Mouse (Mus musculus) stomach, postnatal 0 days (tissue): ENCODE measurements at regions not wholly inside any gene's neighbourhood (a gene's known extent, or its start where the extent isn't known, plus 50 kb on each side); places are given as distances from the start of the nearest gene placed in this dataset.

Experiments used
- CTCF ChIP-seq: IDR thresholded peaks from 2 replicates; pipeline ENCODE4 v1.5.1; 2016; ENCODE audit warnings: antibody characterized with exemption, low read depth, mild to moderate bottlenecking, moderate library complexity
- EP300 ChIP-seq: optimal IDR thresholded peaks from 2 replicates; pipeline ENCODE3; 2016; ENCODE audit warnings: antibody characterized with exemption

- TF ChIP-seq CTCF = no peak
- no peak for TF ChIP-seq EP300
Measured at GRCm38 (mm10) chr19:49423059-49423900, 1217.5 kb downstream of the Sorcs3 start.
